Mouse (Mus musculus) lung, embryonic 14.5 days (tissue): Measurements from ENCODE around the gene Rasgrp1. TPM values are rescaled to one million over a fixed set of nuclear protein-coding genes. Genes with fewer than 3 reads are reported as not detected.

ENCODE experiments used
- ATAC-seq: fragments of 200-750 bp; cut with Nextera tagmentation; 2 replicates; pipeline ENCODE4 v1.8.0; 2017; ENCODE audit warnings: mild to moderate bottlenecking, moderate TSS enrichment, moderate library complexity; ENCODE audit not compliant: insufficient read depth
- DNase-seq: peaks from one replicate; pipeline ENCODE4 v3.0.0-alpha.2; 2015
- H3K27ac ChIP-seq: fragments of 300-500 bp; sonication (generic); 2 replicates; pipeline ENCODE4 v1.5.1; 2014; ENCODE audit warnings: low read depth, mild to moderate bottlenecking, moderate library complexity
- H3K27me3 ChIP-seq: fragments of 300-500 bp; sonication (generic); 2 replicates; pipeline ENCODE4 v1.6.1; 2014; ENCODE audit warnings: low read length, control low read depth; ENCODE audit not compliant: insufficient read depth
- H3K36me3 ChIP-seq: fragments of 300-500 bp; sonication (generic); 2 replicates; pipeline ENCODE4 v1.6.1; 2014; ENCODE audit warnings: control low read depth; ENCODE audit not compliant: insufficient read depth
- H3K4me1 ChIP-seq: fragments of 300-500 bp; sonication (generic); 2 replicates; pipeline ENCODE4 v1.6.1; 2014; ENCODE audit warnings: antibody characterized with exemption, control low read depth; ENCODE audit not compliant: insufficient read depth
- H3K4me2 ChIP-seq: fragments of 300-500 bp; sonication (generic); 2 replicates; pipeline ENCODE4 v1.6.1; 2014; ENCODE audit warnings: mild to moderate bottlenecking
- H3K4me3 ChIP-seq: fragments of 300-500 bp; sonication (generic); 2 replicates; pipeline ENCODE4 v1.5.1; 2014; ENCODE audit warnings: low read depth, low read length
- H3K9ac ChIP-seq: fragments of 300-500 bp; sonication (generic); 2 replicates; pipeline ENCODE4 v1.6.1; 2014
- H3K9me3 ChIP-seq: fragments of 300-500 bp; sonication (generic); 2 replicates; pipeline ENCODE4 v1.6.1; 2016; ENCODE audit warnings: low read depth, low read length, control low read depth
- CTCF ChIP-seq: IDR thresholded peaks from 2 replicates; pipeline ENCODE4 v1.5.1; 2016; ENCODE audit warnings: antibody characterized with exemption, low read depth
- WGBS: fragments of 180-500 bp; shearing (Covaris S2); extraction: QIAGEN DNeasy Blood & Tissue Kit; methylation state at CpG from one replicate; pipeline ENCODE4 v1.1.7; 2014; 5-methylcytosine and 5-hydroxymethylcytosine counted together
- polyA plus RNA-seq: library from polyadenylated mRNA; unstranded; fragments of >200 nt; fragmentation: Nextera tagmentation; extraction: Ambion mirVana; gene quantifications from 2 replicates; pipeline ENCODE4 v1.2.1, GENCODE M21; 2014

The Rasgrp1 gene
- polyA plus RNA-seq, 1 experiment from 2014 or later = 1.5 TPM

DNA sequence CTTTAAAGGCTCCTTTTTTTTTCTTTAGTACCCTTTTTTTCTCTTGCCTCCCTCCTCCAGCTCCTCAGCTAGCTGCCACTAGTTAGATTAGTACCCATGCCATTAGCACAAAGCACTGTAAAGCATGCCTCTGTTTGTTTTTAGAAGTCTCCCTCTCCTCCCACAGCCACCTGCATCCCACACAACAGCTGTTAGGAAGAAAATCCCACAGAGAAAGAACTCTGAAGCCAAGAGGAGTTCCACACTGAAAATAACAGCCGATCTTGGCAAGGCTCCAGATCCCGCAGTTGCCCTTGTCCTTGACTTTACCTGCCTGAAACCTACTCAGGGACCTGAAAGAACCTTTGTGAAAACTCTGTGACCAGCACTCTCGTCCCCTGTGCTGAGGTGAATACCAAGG is 38.5 kb upstream of the Rasgrp1 start:
- DNase-seq = peak; percentile 55

DNA sequence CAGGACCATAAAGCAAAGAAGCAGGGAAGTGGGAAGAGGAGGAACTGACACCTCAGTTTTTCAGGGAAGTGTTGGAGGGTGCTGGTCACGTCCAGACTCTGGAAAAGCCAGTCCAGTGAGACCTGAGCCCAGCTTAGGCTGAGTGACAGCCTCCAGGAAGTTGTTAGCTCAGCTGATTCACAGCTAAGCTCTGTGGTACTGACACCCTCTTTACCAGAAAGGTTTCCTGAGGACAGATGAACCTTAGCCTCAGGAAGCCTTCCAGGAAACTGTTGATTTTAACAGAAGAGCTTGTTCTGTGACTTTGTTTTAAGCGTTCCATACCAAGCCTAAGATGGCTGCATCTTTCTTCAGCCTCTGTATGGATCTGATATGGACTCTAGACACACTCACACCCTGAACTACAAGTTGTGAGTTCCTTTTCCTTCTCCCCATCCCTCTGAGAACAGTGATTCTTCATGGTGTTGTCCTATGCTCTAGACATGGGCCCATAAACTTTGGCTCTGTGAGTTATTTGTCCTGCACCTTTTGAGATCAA is 31.6 kb upstream of the Rasgrp1 start:
- Histone ChIP-seq H3K9me3 (no peaks in the 10 kb centered on the region), H3K9ac (no peak overlapping the region), H3K36me3 (no peaks in the 10 kb centered on the region), H3K4me3 (no peak overlapping the region), H3K4me1 (no peaks in the 10 kb centered on the region), H3K27me3 (no peaks in the 10 kb centered on the region), H3K27ac (no peak overlapping the region), H3K4me2 (no peak overlapping the region)
- no peak for TF ChIP-seq CTCF
- 47% methylated on average over 2 of the region's 2 CpGs for WGBS
- DNase-seq (no peak), ATAC-seq (no peak)

More for the DNA sequence above, 38.5 kb upstream of the Rasgrp1 start:
- no peak for ATAC-seq
- Histone ChIP-seq H3K27ac (no peak overlapping the region), H3K9me3 (no peaks in the 10 kb centered on the region), H3K4me3 (no peak overlapping the region), H3K36me3 (no peaks in the 10 kb centered on the region), H3K27me3 (no peaks in the 10 kb centered on the region), H3K9ac (no peak overlapping the region), H3K4me2 (no peak overlapping the region), H3K4me1 (0 out of 2 replicates have a peak, but pooled peaks cover 4% of the 10 kb centered on the region)
- no peak for TF ChIP-seq CTCF
- WGBS = 41% methylated on average over 3 of the region's 3 CpGs

- no peaks in the 10 kb centered on the region for H3K4me1 ChIP-seq
- H3K27ac ChIP-seq = no peak overlapping the region
- no peak overlapping the region for H3K9ac ChIP-seq
- WGBS = 92% methylated on average over 1 of the region's 1 CpGs
- no peak overlapping the region for H3K4me3 ChIP-seq
- no peaks in the 10 kb centered on the region for H3K9me3 ChIP-seq
- H3K36me3 ChIP-seq = no peaks in the 10 kb centered on the region
- TF ChIP-seq CTCF = no peak
- ATAC-seq (no peak), DNase-seq (no peak)
- H3K27me3 ChIP-seq = no peaks in the 10 kb centered on the region
- H3K4me2 ChIP-seq = no peak overlapping the region
These were observed 28.9 kb upstream of the Rasgrp1 start for GRCm38 (mm10) chr2:117371706-117372105.

- Histone ChIP-seq H3K4me2 (no peak overlapping the region), H3K4me1 (no peaks in the 10 kb centered on the region), H3K27me3 (no peaks in the 10 kb centered on the region), H3K9me3 (no peaks in the 10 kb centered on the region), H3K9ac (no peak overlapping the region), H3K27ac (no peak overlapping the region), H3K4me3 (no peak overlapping the region), H3K36me3 (no peaks in the 10 kb centered on the region)
- ATAC-seq (no peak), DNase-seq (no peak)
- TF ChIP-seq CTCF = no peak
- WGBS = 60% methylated on average over 3 of the region's 3 CpGs
These were observed 23.7 kb upstream of the Rasgrp1 start for GRCm38 (mm10) chr2:117366478-117366877.

GRCm38 (mm10) chr2:117364056-117364455 is 21.3 kb upstream of the Rasgrp1 start:
- H3K9me3 ChIP-seq = no peaks in the 10 kb centered on the region
- DNase-seq (no peak), ATAC-seq (no peak)
- no peak overlapping the region for H3K9ac ChIP-seq
- H3K4me1 ChIP-seq = no peaks in the 10 kb centered on the region
- no peaks in the 10 kb centered on the region for H3K36me3 ChIP-seq
- no peak overlapping the region for H3K4me2 ChIP-seq
- TF ChIP-seq CTCF = no peak
- no peaks in the 10 kb centered on the region for H3K27me3 ChIP-seq
- 90% methylated on average over 2 of the region's 2 CpGs for WGBS
- H3K27ac ChIP-seq = no peak overlapping the region
- no peak overlapping the region for H3K4me3 ChIP-seq

GRCm38 (mm10) chr2:117357939-117358338 is 15.1 kb upstream of the Rasgrp1 start:
- H3K9ac ChIP-seq = no peak overlapping the region
- no peaks in the 10 kb centered on the region for H3K9me3 ChIP-seq
- H3K4me1 ChIP-seq = no peaks in the 10 kb centered on the region
- no peaks in the 10 kb centered on the region for H3K27me3 ChIP-seq
- ATAC-seq (no peak), DNase-seq (no peak)
- no peak overlapping the region for H3K27ac ChIP-seq
- no peak for TF ChIP-seq CTCF
- no peak overlapping the region for H3K4me2 ChIP-seq
- no peak overlapping the region for H3K4me3 ChIP-seq
- H3K36me3 ChIP-seq = no peaks in the 10 kb centered on the region

- DNase-seq = no peak
- no peaks in the 10 kb centered on the region for H3K9me3 ChIP-seq
- H3K27ac ChIP-seq = no peak overlapping the region
- WGBS = 82% methylated on average over 9 of the region's 9 CpGs
- no peak overlapping the region for H3K9ac ChIP-seq
- H3K4me3 ChIP-seq = no peak overlapping the region
- H3K4me2 ChIP-seq = no peak overlapping the region
- H3K27me3 ChIP-seq = no peaks in the 10 kb centered on the region
- no peaks in the 10 kb centered on the region for H3K4me1 ChIP-seq
- no peak for ATAC-seq
- H3K36me3 ChIP-seq = no peaks in the 10 kb centered on the region
- TF ChIP-seq CTCF = no peak
These were observed 9.7 kb upstream of the Rasgrp1 start for GRCm38 (mm10) chr2:117352305-117353123.
